Mouse (Mus musculus) NIH3T3 (cell line): ENCODE measurements at regions not wholly inside any gene's neighbourhood (a gene's known extent, or its start where the extent isn't known, plus 50 kb on each side); places are given as distances from the start of the nearest gene placed in this dataset.

Source experiments
- DNase-seq: peaks from one replicate; pipeline ENCODE4 v3.0.0-alpha.2; 2012; ENCODE audit warnings: low read depth

GRCm38 (mm10) chr5:4697346-4698095 is 60.3 kb downstream of the Fzd1 start:
- DNase-seq, result no peak

GRCm38 (mm10) chr5:4696701-4697100 is 61.1 kb downstream of the Fzd1 start:
- DNase-seq, result no peak

- no peak for DNase-seq
These were observed 68.7 kb downstream of the Fzd1 start for GRCm38 (mm10) chr5:4689130-4689529.

GRCm38 (mm10) chr5:4675316-4675715 is 82.5 kb downstream of the Fzd1 start:
- DNase-seq, result no peak

GRCm38 (mm10) chr5:4666381-4666780 is 91.5 kb downstream of the Fzd1 start:
- DNase-seq, result no peak

GRCm38 (mm10) chr5:4665978-4666377 is 91.9 kb downstream of the Fzd1 start:
- no peak for DNase-seq

GRCm38 (mm10) chr5:4664918-4665317 is 92.9 kb downstream of the Fzd1 start:
- DNase-seq, result no peak

GRCm38 (mm10) chr5:4664488-4664887 is 93.3 kb downstream of the Fzd1 start:
- no peak for DNase-seq

GRCm38 (mm10) chr5:4662198-4662585 is 95.6 kb downstream of the Fzd1 start:
- DNase-seq, result no peak

- DNase-seq, result no peak
These were observed 96.2 kb downstream of the Fzd1 start for GRCm38 (mm10) chr5:4661420-4662197.

- DNase-seq, result peak; percentile 75
These were observed 99.9 kb downstream of the Fzd1 start for GRCm38 (mm10) chr5:4657982-4658381.

- peak; percentile 52 for DNase-seq
These were observed 103.6 kb downstream of the Fzd1 start for GRCm38 (mm10) chr5:4654186-4654585.

- peak; percentile 47 for DNase-seq
These were observed 106.5 kb downstream of the Fzd1 start for GRCm38 (mm10) chr5:4651167-4651955.

- DNase-seq, result no peak
These were observed 107.1 kb downstream of the Fzd1 start for GRCm38 (mm10) chr5:4650709-4651108.

- peak; percentile 73 for DNase-seq
These were observed 107.8 kb downstream of the Fzd1 start for GRCm38 (mm10) chr5:4649858-4650556.

- peak; percentile 72 for DNase-seq
These were observed 116.8 kb downstream of the Fzd1 start for GRCm38 (mm10) chr5:4641041-4641440.

- peak; percentile 77 for DNase-seq
These were observed 124.1 kb downstream of the Fzd1 start for GRCm38 (mm10) chr5:4633763-4634162.

- no peak for DNase-seq
These were observed 132.6 kb downstream of the Fzd1 start for GRCm38 (mm10) chr5:4625206-4625605.

GRCm38 (mm10) chr5:4623625-4624024 is 134.2 kb downstream of the Fzd1 start:
- no peak for DNase-seq

GRCm38 (mm10) chr5:4620513-4621210 is 137.2 kb downstream of the Fzd1 start:
- DNase-seq, result no peak

- DNase-seq, result no peak
These were observed 142.6 kb downstream of the Fzd1 start for GRCm38 (mm10) chr5:4615233-4615632.
